Mouse (Mus musculus) liver, embryonic 14.5 days (tissue): ENCODE measurements around the gene Gm48551. TPM values are rescaled to one million over a fixed set of nuclear protein-coding genes. Genes with fewer than 3 reads are reported as not detected.

Experiments used
- ATAC-seq: fragments of 200-750 bp; cut with Nextera tagmentation; 2 replicates; pipeline ENCODE4 v1.8.0; 2017; ENCODE audit warnings: moderate number of reproducible peaks, mild to moderate bottlenecking, moderate library complexity; ENCODE audit not compliant: insufficient read depth
- DNase-seq, 3 experiments: peaks; one replicate each; pipeline ENCODE4 v3.0.0-alpha.2; 2012 to 2013; ENCODE audit warnings: low read depth in 3 of 3, low spot score in 3 of 3
- H3K27ac ChIP-seq: fragments of 300-500 bp; sonication (generic); 2 replicates; pipeline ENCODE4 v1.5.1; 2014; ENCODE audit warnings: moderate library complexity, mild to moderate bottlenecking, control low read depth, inconsistent platforms
- H3K27me3 ChIP-seq: fragments of 300-500 bp; sonication (generic); 2 replicates; pipeline ENCODE4 v1.6.1; 2014; ENCODE audit warnings: mild to moderate bottlenecking, low read length, moderate library complexity; ENCODE audit not compliant: control insufficient read depth, insufficient read depth
- H3K36me3 ChIP-seq: fragments of 300-500 bp; sonication (generic); replicated peaks from 2 replicates; pipeline ENCODE4 v1.6.1; 2014; ENCODE audit warnings: low read depth; ENCODE audit not compliant: control insufficient read depth, insufficient read depth
- H3K4me1 ChIP-seq, 2 experiments: fragments of 200-500 bp in 1 of 2; fragments of 300-500 bp in 1 of 2; sonication (generic) in 1 of 2; replicated peaks; 2 replicates each; pipeline ENCODE4 v1.6.1; 2012 to 2014; ENCODE audit warnings: antibody characterized with exemption in 1 of 2, inconsistent platforms in 1 of 2, low read length in 1 of 2; ENCODE audit not compliant: control insufficient read depth in 2 of 2, insufficient read depth in 2 of 2
- H3K4me2 ChIP-seq: fragments of 300-500 bp; sonication (generic); 2 replicates; pipeline ENCODE4 v1.6.1; 2014; ENCODE audit warnings: low read depth, mild to moderate bottlenecking, control low read depth, moderate library complexity
- H3K4me3 ChIP-seq, 2 experiments: fragments of 200-500 bp in 1 of 2; fragments of 300-500 bp in 1 of 2; sonication (generic) in 1 of 2; 2 replicates each; pipeline ENCODE4 v1.5.1; 2012 to 2014; ENCODE audit warnings: low read depth in 2 of 2, low read length in 2 of 2, mild to moderate bottlenecking in 2 of 2, control low read depth in 1 of 2, inconsistent platforms in 1 of 2, moderate library complexity in 1 of 2; ENCODE audit not compliant: insufficient read depth in 1 of 2
- H3K9ac ChIP-seq: fragments of 300-500 bp; sonication (generic); replicated peaks from 2 replicates; pipeline ENCODE4 v1.6.1; 2014; ENCODE audit warnings: mild to moderate bottlenecking, control low read depth, moderate library complexity
- H3K9me3 ChIP-seq: fragments of 300-500 bp; sonication (generic); 2 replicates; pipeline ENCODE4 v1.6.1; 2016; ENCODE audit warnings: low read length, mixed read lengths; ENCODE audit not compliant: control insufficient read depth
- CTCF ChIP-seq: IDR thresholded peaks from 2 replicates; pipeline ENCODE4 v1.5.1; 2016; ENCODE audit warnings: antibody characterized with exemption, low read depth, control low read depth
- EP300 ChIP-seq: IDR thresholded peaks from 2 replicates; pipeline ENCODE4 v1.6.1; 2016; ENCODE audit warnings: antibody characterized with exemption, low read depth
- WGBS: fragments of 180-500 bp; shearing (Covaris S2); extraction: QIAGEN DNeasy Blood & Tissue Kit; methylation state at CpG from one replicate; pipeline ENCODE4 v1.1.7; 2014; ENCODE audit not compliant: insufficient replicate concordance; 5-methylcytosine and 5-hydroxymethylcytosine counted together
- polyA plus RNA-seq, 2 experiments: library from polyadenylated mRNA; depleted of rRNA in 1 of 2; stranded (reverse) in 1 of 2; unstranded in 1 of 2; fragments of >200 nt; fragmentation: Nextera tagmentation in 1 of 2; extraction: Ambion mirVana in 1 of 2; gene quantifications; 2 replicates each; pipeline versions ENCODE4 v1.2.1 to v1.2.3; 2012 to 2014

The Gm48551 gene
- polyA plus RNA-seq, 2 experiments, result 0.47 to 1.0 TPM

GRCm38 (mm10) chr10:81417227-81418215, 33.3 kb downstream of the Gm48551 start:
- no peaks in the 10 kb centered on the region for H3K9me3 ChIP-seq
- peak overlapping the region; percentile 56 for H3K4me2 ChIP-seq
- no peaks in the 10 kb centered on the region for H3K36me3 ChIP-seq
- no peaks in the 10 kb centered on the region for H3K27me3 ChIP-seq
- H3K27ac ChIP-seq, result no peak overlapping the region
- 43% methylated on average over 12 of the region's 12 CpGs for WGBS
- H3K9ac ChIP-seq, result no peak overlapping the region
- peaks cover 2 to 8% of the 10 kb centered on the region in 2 experiments; a peak in 2 of 4 replicates for H3K4me1 ChIP-seq
- peak overlapping the region in 1 of 2 experiments; percentile 33; a peak in 1 of 4 replicates for H3K4me3 ChIP-seq
- ATAC-seq (no peak), DNase-seq (no peak)
- TF ChIP-seq CTCF (no peak), EP300 (no peak)

- Histone ChIP-seq H3K9me3 (no peaks in the 10 kb centered on the region), H3K36me3 (no peaks in the 10 kb centered on the region), H3K27me3 (no peaks in the 10 kb centered on the region), H3K27ac (no peak overlapping the region), H3K4me2 (no peak overlapping the region), H3K9ac (no peak overlapping the region), H3K4me3 (no peak overlapping the region), H3K4me1 (peaks cover 2 to 5% of the 10 kb centered on the region in 2 experiments; a peak in 1 of 4 replicates)
- no peak for TF ChIP-seq EP300
- no peak for TF ChIP-seq CTCF
- WGBS, result 46% methylated on average over 11 of the region's 11 CpGs
- DNase-seq (no peak), ATAC-seq (no peak)
Measured at GRCm38 (mm10) chr10:81418216-81419070, 34.2 kb downstream of the Gm48551 start.

GRCm38 (mm10) chr10:81419111-81419928, 35.1 kb downstream of the Gm48551 start:
- H3K4me1 ChIP-seq, result peaks cover 1 to 3% of the 10 kb centered on the region in 2 experiments; a peak in 1 of 4 replicates
- no peak overlapping the region for H3K4me2 ChIP-seq
- WGBS, result 71% methylated on average over 10 of the region's 10 CpGs
- H3K4me3 ChIP-seq, result no peak overlapping the region
- no peak overlapping the region for H3K9ac ChIP-seq
- no peak overlapping the region for H3K27ac ChIP-seq
- DNase-seq (no peak), ATAC-seq (no peak)
- H3K27me3 ChIP-seq, result peaks cover 3% of the 10 kb centered on the region; the same call in 1 of the 2 replicates
- H3K9me3 ChIP-seq, result no peaks in the 10 kb centered on the region
- no peaks in the 10 kb centered on the region for H3K36me3 ChIP-seq
- no peak for TF ChIP-seq CTCF
- TF ChIP-seq EP300, result no peak

GRCm38 (mm10) chr10:81420191-81420767, 36.0 kb downstream of the Gm48551 start:
- no peak overlapping the region for H3K4me3 ChIP-seq
- 0 out of 4 replicates have a peak, but pooled peaks cover 0 to 5% of the 10 kb centered on the region in 2 experiments for H3K4me1 ChIP-seq
- DNase-seq (no peak), ATAC-seq (no peak)
- no peaks in the 10 kb centered on the region for H3K36me3 ChIP-seq
- no peak overlapping the region for H3K4me2 ChIP-seq
- WGBS, result 83% methylated on average over 40 of the region's 40 CpGs
- peaks cover 13% of the 10 kb centered on the region for H3K27me3 ChIP-seq
- H3K27ac ChIP-seq, result no peak overlapping the region
- H3K9me3 ChIP-seq, result no peaks in the 10 kb centered on the region
- no peak for TF ChIP-seq CTCF
- TF ChIP-seq EP300, result no peak
- no peak overlapping the region for H3K9ac ChIP-seq
